Mouse (Mus musculus) ES-CJ7 (cell line): ENCODE measurements around the gene Psmc3ip.

Experiments
- DNase-seq: peaks from one replicate; pipeline ENCODE4 v3.0.0; 2011; ENCODE audit warnings: low read depth, low spot score

Gene Psmc3ip

DNA sequence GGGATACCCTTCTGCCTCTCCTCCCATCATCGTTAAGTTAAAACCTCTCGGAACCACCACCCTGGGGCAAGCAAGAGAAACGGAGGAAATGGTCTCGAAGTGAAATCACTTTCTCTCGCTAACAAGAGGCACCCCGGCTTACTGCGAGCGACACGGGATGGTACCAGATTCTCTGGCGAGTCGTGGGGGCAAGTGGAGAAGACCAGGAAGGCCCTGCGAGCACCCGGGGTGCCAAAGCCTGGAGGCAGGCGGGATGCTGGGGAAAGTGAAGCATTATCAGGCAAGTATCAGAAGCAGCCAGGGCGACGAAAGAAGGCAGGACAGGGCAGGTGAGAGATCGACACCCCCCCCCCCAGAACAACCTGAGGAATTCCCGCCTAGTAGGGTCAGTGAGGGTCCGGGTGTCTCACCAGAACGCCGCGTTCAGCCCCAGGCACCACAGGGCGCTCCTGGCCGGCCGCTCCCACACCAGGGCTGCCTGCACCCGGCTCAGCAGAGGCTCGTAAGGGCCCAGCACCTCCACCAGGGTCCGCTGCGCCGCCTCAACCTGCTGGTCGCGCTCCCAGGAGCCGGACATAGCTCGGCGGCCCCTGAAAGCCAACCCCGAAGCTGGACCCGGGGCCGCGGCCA lies 24.0 kb upstream of the Psmc3ip start:
- DNase-seq = no peak

DNA sequence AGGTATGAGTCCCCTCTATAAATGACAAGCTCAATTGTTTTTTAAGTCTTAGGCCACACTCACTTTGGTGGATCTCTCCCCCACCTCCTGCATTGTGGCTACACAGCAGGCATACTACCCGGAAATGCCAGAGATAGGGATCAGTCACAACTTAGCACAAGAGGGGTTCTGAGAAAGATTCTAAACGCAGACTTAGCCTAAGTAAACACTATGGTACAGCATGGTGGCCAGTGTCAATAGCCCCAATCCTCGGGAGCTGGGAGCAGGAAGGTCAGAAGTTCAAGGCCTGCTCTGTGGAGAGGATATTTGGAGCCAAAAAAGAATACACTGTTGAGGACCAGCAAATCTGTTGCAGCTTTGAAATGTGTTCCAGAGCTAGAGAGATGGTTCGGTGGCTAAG lies 22.9 kb upstream of the Psmc3ip start:
- DNase-seq = no peak

DNA sequence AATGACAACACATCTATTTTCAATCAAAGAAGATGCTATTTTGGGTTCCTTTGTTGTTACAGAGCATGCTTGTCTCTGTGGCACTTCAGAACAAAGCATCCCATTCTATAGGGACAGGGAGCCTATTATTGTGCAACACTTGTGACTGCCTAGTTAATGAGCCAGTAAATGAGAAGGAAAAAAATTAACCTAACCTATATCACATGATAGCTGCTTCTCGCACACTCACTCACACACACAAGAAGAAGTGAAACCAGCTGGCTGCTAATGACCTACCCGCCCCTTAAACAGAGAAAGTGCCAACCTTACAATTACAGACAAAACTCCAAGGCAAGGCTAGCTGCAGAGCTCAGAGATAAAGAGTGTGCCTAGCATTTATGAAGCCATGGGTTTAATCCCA lies 20.3 kb upstream of the Psmc3ip start:
- DNase-seq = no peak

DNA sequence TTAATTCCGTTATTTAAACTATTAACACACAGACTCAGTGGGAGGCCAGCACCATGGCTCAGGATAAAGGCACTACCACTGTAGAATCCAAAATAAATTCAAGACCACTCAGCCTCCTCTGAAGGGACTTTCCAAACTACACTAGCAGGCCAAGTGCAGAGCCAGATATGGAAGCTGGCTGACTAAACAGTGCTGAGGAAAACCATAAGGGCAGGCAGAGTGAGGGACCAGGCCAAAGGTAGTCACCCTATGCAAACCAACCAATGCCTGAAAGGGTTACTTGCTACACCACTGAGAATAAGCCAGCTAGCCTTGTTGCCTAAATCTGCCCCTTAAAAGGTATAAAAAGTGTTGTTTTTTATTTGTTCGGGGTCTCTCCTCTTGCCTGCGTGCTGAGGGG lies 16.9 kb upstream of the Psmc3ip start:
- no peak for DNase-seq

DNA sequence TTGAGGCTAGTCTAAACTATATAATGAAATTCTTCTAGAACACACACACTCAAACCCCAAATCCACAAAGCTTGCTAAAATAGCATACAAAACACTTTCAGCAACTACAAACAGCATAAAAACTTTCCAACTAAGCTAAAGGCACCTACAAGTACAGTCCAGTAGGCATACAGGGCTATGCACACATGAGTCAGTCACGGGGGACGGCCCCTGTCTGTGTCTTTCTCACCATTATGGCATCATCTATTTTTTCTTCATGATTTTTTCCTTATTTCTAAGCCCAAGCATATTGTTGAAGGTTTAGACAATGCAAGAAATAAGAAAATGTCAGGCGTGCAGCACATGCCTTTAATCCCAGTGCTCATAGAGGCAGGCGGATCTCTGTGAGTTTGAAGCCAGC lies 15.9 kb upstream of the Psmc3ip start:
- DNase-seq = no peak

DNA sequence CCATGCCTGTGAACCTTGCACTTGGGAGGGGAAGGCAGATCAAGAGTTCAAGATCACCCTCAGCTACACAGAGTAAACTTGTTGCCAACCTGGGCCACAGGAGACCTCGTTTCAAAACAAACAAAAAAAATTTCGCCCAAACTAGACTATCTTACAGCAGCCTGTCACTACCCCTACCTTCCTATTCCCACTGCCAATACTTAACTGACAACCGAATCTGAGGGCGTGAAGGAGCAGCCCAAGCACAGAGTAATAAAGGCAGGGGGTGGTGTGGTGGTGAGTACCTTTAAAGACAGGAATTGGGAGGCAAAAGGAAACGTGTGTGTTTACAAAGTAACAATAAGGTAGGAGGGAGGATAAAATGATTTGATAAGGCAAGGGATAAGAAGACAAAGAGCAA lies 15.5 kb upstream of the Psmc3ip start:
- no peak for DNase-seq

DNA sequence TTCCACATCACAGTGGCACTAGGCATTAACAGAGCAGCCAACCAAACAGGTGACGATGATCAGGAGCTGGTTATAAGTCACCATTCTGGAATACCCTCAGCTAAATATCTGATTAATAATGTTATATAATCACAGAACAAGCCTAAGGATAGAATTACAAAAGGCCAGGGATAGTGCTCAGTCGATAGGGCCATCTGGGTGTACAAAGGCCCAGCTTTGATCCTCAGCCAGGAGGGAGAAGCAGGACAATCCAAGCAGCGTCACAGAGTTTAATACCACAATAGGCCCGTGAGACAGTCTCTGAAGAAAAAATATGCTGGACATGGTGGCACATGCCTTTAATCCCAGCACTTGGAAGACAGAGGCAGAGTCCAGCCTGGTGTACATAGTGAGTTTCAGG lies 14.1 kb upstream of the Psmc3ip start:
- DNase-seq = no peak

DNA sequence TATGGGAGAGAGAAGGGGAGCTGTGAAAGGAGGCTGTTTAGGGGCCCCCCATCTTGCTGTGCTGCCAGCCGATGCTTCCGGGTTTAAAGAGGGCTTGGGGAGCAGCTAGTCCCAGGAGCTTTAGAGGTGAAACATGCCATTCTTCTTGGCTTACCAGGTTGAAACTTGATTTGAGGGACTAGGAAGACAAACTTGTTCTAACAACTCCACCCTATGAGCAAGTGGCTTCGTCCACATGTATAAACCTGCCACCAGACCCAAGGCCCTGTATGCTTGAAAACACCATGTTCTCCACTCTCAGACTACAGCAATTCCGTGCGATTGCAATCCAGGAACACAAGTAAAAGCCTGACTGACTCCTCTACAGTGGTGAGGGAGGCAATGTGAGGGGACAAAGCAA lies 7.8 kb upstream of the Psmc3ip start:
- no peak for DNase-seq

DNA sequence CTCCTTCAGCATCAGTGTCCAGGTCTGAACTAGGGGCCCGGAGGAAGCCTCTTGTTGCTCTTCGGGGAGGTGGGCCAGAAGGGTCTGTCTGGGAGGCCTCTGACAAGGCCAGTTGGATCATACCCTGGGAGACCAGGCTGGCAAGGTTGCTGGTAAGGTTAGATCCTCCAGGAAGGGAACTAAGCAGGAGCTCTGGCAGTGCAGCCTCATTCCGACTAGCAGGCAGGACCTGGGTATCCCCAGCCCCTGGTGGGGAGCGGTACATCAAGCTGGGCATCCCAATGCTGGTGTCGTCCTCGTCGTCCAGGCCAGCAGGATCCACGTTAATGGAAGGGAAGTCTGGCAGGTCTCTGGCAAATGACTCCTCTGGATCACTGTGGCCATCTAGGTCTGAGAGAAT lies 3.0 kb upstream of the Psmc3ip start:
- DNase-seq = no peak

DNA sequence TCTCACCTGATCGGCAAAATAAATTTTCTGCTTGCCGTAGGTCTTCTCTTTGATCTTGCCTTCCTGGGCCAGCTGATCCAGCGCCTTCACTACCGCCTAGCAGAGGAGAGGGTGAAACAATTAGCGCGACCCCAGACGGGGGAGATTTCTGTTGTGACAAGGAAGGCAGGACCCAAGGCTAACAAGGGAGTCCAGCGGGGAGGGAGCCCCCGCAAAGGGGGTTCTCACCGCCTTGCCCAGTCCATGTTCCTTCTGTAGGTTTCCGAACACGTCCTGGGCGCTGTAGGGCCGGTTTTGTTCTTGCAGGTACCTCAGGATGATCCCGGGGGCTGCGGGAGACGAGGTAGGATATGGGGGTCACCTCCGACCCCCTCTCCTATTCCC lies 314 bp downstream of the Psmc3ip start:
- DNase-seq = no peak

DNA sequence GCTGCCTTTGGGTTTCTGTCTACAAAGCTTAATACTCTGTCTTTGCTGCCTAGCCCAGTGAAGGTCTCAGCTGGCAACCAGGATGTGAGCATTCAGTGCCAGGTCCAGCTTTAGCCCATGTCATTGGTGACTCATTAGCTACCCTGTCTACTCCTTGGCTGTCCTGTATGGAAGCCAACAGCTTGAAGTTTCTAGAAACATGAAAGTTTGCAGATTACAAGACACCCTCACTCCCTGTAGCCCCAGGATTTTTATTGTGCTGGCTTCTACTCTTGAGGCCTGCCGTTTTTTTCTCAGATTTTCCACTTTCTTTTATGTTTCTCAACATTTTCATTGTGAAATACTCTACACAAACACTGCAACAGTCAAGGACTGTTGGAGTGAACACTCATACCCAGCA lies 5.3 kb downstream of the Psmc3ip start:
- no peak for DNase-seq

DNA sequence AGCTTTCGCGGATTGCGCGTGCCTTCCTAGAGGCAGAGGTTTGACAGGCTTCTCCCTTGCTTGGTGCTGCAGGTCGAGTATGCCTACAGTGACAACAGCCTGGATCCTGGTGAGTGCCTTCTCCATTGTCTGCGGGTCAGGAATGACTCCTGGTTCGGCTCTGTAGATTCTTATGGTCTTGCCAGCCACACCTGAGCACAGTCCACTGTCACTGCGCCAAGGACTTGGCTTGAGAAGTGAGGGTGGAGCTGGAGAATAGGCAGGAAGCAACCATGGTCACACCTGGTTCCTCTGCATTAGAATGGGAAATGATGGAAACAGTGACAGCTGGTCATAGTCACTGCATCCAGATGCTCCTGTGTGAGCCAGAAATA lies 7.6 kb downstream of the Psmc3ip start:
- no peak for DNase-seq

DNA sequence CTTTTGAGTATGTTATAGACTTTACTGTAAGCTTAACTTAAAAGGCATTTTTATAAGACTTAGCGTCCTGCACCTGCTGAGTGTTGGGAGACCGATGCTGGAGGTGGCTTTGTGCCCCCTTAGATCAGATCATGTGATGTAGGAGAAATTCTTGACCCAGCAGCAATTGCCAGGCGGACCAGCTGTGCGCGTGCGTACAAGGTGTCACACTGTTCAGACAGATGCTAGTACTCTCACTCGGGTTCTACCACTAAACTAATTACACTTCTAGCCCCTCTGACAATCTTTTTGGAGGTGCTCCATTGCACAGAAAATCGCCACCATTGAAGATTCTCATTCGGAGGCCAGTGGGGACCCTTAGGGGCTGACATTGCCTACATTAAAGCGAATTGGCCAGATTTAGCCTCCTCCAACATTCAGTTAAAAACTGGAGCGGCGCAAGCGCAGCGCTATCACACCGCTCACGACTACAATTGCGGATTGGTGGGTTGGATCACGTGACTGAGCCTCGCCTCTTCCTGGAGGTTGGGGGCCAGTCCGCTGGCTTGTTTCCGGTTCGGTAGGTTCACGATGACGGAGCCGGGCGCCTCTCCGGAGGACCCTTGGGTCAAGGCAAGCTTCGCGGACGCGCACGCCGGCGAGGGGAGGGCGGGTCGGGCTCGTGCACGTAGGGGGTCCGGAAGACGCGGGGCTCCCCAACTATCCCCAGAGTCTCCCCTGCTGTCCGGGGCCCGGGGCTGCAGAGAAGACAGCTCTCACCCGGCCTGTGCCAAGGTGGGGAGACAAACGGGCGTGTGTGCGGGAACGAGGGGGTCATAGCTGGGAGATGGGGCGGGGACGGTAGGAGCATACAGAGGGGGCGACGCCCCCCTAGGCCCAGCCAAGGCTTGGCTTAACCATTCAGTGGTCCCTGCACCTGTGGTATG lies 8.2 kb downstream of the Psmc3ip start, which contains the start of gene Mlx:
Gene Mlx (plus strand): TSS at position 522 of the 926 bp plus-strand sequence.
- peak; percentile 95 for DNase-seq

DNA sequence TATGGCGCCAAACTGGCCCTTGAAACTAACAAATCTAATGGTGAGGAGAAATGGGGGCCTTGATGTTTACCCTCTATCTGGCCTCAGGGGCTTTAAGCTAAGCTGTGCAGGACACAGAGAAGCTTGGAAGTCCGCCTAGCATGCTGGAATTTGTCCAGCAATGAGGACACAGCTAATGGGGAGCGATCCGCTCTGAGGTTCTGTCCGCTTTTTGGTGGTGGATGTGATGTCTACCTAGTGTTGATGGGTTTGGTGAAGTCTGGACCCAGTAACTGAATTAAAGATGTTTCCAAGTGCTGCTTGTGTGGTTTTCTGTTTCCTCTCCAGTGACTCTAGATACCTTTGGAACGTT lies 8.9 kb downstream of the Psmc3ip start:
- no peak for DNase-seq

DNA sequence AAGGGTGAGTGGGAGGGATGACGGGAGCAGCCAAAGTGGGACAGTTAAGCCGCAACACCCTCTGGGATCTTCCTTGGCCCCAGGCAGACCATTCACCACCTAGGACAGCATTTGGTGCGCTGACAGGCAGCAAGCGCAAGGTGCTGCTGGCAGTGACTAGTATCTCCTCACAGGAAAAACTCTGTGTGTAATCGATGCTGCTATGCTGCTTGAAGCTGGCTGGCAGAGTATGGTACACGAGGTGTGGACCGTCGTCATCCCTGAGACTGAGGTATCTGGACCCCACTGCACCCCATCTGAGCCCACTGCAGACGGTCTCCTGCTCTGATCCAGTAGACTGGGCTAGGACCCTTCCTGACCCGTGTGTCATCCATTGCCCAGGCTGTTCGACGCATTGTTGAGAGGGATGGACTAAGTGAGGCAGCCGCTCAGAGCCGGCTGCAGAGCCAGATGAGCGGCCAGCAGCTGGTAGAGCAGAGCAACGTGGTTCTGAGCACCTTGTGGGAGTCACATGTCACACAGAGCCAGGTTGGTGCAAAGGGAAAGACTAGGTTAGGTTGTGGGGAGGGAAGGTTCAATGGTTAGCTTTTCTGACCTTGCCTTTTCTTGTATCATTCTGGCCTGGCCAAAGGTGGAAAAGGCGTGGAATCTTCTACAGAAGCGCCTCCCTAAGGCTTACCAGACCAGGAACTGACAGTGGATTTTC lies 9.5 kb downstream of the Psmc3ip start:
- no peak for DNase-seq

DNA sequence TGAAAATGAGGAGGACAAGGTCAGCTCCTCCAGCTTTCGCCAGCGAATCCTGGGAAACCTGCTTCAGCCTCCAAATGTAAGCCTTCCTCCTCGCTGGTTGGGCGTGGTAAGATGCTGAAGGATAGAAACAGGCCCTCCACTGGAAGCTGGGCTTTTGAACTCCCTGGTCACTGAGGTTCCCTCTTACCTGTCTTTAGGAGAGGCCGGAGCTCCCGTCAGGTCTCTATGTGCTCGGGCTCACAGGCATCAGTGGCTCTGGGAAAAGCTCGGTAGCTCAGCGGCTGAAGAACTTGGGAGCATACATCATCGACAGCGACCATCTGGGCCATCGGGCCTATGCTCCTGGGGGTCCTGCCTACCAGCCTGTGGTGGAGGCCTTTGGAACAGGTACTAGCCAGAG lies 10.4 kb downstream of the Psmc3ip start:
- no peak for DNase-seq

DNA sequence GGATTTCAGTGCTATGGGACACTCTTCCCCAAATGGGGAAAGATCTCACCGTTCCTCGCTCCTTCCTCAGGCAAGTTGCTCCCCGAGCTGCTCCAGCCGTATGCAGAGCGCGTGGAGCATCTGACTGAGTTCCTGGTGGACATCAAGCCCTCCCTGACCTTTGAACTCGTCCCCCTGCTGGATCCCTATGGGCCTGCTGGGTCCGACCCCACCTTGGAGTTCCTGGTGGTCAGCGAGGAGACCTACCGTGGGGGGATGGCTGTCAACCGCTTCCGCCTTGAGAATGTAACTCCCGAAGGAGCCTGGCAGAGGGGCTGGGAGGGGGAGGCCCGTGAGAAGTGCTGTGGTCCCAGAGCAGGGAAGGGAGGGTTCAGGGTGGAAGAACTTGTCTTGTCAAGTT lies 11.0 kb downstream of the Psmc3ip start:
- no peak for DNase-seq

DNA sequence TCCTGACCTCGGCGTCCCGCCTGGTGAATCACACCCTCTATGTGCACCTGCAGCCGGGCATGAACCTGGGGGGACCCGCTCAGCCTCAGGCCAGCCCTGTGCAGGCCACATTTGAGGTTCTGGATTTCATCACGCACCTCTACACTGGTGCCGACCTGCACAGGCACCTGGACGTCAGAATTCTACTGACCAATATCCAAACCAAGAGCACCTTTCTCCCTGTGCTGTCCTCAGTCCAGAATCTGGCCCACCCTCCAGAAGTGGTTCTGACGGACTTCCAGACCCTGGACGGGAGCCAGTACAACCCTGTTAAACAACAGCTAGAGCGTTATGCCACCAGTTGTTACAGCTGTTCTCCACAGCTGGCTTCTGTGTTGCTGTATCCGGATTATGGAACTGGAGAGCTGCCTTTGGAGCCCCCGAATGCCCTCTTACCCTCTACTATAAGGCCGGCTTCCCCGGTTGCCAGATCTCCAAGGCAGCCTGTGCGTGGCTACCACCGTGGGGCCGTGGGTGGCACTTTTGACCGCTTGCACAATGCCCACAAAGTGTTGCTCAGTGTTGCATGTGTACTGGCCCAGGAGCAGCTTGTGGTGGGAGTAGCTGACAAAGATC lies 12.0 kb downstream of the Psmc3ip start:
- no peak for DNase-seq

DNA sequence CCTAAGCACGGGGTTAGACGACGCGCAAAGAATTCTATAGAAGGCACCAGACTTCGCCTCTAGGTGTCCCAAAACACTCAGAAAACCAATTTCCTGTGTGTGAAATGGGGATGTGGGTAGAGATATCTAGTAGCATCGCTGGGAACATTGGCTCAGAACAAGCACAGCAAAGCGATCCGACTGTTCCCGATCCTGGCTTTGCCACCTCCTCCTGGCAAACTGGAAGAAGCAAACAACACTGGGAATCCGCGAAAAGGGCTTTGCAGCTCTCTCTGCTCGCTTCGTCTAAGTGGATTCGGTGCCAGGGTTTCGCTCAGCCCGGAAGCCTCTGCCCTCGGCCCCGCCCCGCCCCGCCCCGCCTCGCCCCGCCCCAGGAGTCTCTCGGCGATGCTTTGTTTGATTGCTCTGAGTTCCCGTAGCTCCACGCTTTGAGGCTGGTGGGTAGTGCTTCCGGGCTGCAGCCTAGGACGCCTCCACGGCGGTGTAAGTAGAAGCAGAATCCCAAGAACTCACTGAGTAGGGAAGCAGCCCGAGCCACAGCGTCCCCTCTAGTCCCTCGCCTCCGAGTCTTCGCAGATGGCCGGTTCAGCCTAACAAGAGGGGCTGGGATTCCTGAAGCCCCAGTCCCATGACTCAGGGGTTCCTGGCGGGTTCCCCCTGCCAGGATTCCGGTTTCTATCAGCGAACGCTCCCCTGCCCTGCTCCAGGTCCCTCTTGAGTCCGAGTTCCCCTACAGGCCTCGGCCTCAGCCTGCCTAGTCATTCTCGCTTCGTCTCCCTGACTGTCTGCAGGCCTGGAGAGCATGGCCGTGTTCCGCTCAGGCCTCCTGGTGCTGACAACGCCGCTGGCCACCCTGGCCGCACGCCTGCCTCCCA lies 12.8 kb downstream of the Psmc3ip start, which contains the start of gene Coasy:
Gene Coasy (plus strand): TSS at position 358 of the 875 bp plus-strand sequence.
- peak; percentile 93 for DNase-seq

DNA sequence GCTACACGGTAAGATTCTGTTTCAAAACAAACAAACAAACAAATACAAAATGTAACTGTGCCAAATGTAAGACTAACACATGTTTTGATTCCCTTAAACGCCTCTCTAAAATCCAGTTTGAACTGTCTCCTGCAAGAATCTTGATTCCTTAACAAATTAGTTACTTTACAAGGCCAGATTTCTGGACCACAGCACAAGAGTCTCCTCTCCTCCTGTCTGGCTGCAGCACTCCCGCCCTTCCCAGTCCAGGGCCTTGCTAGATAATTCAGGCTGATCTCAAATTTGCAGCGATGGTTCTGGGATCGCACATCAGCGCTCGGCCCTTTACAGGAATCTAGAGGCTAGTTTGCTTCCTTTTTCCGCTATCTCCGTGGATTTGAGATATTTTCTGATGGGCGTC lies 13.6 kb downstream of the Psmc3ip start:
- no peak for DNase-seq

DNA sequence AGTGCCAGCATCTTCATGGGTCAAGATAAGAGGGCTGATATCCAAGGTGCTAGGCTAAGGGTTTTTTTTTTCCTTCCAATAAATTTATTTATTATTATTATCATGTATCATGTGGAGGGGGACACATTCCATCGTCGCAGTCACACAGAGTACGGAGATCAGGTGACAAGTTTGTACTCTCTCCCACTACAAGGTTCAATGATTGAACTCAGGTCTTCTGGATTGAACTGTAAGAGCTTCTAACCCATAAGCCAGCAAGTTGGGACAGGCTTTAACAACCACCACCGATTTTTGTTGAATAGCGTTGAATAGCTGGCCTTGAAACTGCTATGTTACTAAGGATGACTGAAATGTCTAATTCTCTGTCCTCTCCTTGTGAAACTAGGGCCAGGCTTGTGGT lies 14.8 kb downstream of the Psmc3ip start:
- no peak for DNase-seq
